Mouse (Mus musculus) heart, embryonic 11.5 days (tissue): ENCODE measurements around the gene Olfr1377. TPM values are rescaled to one million over a fixed set of nuclear protein-coding genes. Genes with fewer than 3 reads are reported as not detected.

ENCODE experiments used
- ATAC-seq: fragments of 200-750 bp; cut with Nextera tagmentation; replicated peaks from 2 replicates; pipeline ENCODE4 v1.8.0; 2017; ENCODE audit warnings: moderate library complexity; ENCODE audit not compliant: insufficient number of reproducible peaks, low FRiP score, low TSS enrichment
- H3K27ac ChIP-seq: fragments of 300-500 bp; sonication (generic); 2 replicates; pipeline ENCODE4 v1.5.1; 2014; ENCODE audit warnings: mild to moderate bottlenecking, low read depth, low read length
- H3K27me3 ChIP-seq: fragments of 300-500 bp; sonication (generic); 2 replicates; pipeline ENCODE4 v1.6.1; 2014; ENCODE audit warnings: mild to moderate bottlenecking, low read length, mixed read lengths; ENCODE audit not compliant: control insufficient read depth, insufficient read depth
- H3K36me3 ChIP-seq: fragments of 300-500 bp; sonication (generic); 2 replicates; pipeline ENCODE4 v1.6.1; 2014; ENCODE audit warnings: mild to moderate bottlenecking, low read length, moderate library complexity, mixed read lengths; ENCODE audit not compliant: control insufficient read depth, insufficient read depth
- H3K4me1 ChIP-seq: fragments of 300-500 bp; sonication (generic); 2 replicates; pipeline ENCODE4 v1.6.1; 2014; ENCODE audit warnings: low read length; ENCODE audit not compliant: control insufficient read depth, insufficient read depth
- H3K4me2 ChIP-seq: fragments of 300-500 bp; sonication (generic); 2 replicates; pipeline ENCODE4 v1.6.1; 2014; ENCODE audit warnings: mild to moderate bottlenecking, moderate library complexity
- H3K4me3 ChIP-seq: fragments of 300-500 bp; sonication (generic); 2 replicates; pipeline ENCODE4 v1.5.1; 2014; ENCODE audit warnings: low read depth, low read length
- H3K9ac ChIP-seq: fragments of 300-500 bp; sonication (generic); 2 replicates; pipeline ENCODE4 v1.6.1; 2014; ENCODE audit warnings: mild to moderate bottlenecking, low read depth, low read length, moderate library complexity
- H3K9me3 ChIP-seq: fragments of 300-500 bp; sonication (generic); replicated peaks from 2 replicates; pipeline ENCODE4 v1.6.1; 2016; ENCODE audit warnings: low read length; ENCODE audit not compliant: control insufficient read depth
- WGBS: fragments of 180-500 bp; shearing (Covaris S2); extraction: QIAGEN DNeasy Blood & Tissue Kit; methylation state at CpG from one replicate; pipeline ENCODE4 v1.1.7; 2014; ENCODE audit not compliant: insufficient replicate concordance; 5-methylcytosine and 5-hydroxymethylcytosine counted together
- polyA plus RNA-seq: library from polyadenylated mRNA; unstranded; fragments of >200 nt; fragmentation: Nextera tagmentation; extraction: Ambion mirVana; gene quantifications from 2 replicates; pipeline ENCODE4 v1.2.1, GENCODE M21; 2014

Gene Olfr1377
- polyA plus RNA-seq: not detected in 2 replicates

DNA sequence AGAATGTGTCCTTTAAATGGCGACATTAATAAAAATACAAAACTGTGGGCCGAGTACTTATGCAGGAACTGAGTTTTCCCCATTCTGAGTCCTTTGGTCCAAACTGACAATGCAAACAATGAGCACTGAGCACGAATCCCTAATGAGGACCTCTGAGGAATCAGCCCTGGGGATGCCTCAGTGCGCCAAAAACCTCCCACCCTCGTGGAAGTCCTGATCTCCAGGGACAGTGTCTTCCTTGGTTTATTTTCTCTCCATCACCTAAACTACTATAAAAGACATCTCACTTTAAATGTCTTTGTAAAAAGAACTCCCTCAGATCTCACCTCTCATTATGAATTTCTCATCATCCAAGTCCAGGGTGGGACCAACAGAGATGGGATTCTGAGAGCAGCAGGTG, at the start of gene Olfr1377:
TSS of gene Olfr1377 (plus strand) at position 301 of the 400 bp plus-strand sequence.
- WGBS: 64% methylated on average over 5 of the region's 5 CpGs
- peaks cover 12% of the 10 kb centered on the region; the same call in 1 of the 2 replicates for H3K27me3 ChIP-seq
- H3K4me1 ChIP-seq: no peaks in the 10 kb centered on the region
- H3K36me3 ChIP-seq: no peaks in the 10 kb centered on the region
- ATAC-seq: no peak
- no peak within 1 kb of the TSS for H3K4me3 ChIP-seq
- no peak within 1 kb of the TSS for H3K9ac ChIP-seq
- no peak within 1 kb of the TSS for H3K4me2 ChIP-seq
- H3K27ac ChIP-seq: no peak within 1 kb of the TSS
- no peaks in the 10 kb centered on the region for H3K9me3 ChIP-seq

- Histone ChIP-seq H3K9ac (no peak overlapping the region), H3K9me3 (no peaks in the 10 kb centered on the region), H3K27me3 (0 out of 2 replicates have a peak, but pooled peaks cover 2% of the 10 kb centered on the region), H3K27ac (no peak overlapping the region), H3K36me3 (no peaks in the 10 kb centered on the region), H3K4me2 (peak overlapping the region; percentile 94), H3K4me3 (no peak overlapping the region), H3K4me1 (no peaks in the 10 kb centered on the region)
- 70% methylated on average over 1 of the region's 1 CpGs for WGBS
- no peak for ATAC-seq
These were observed 49.7 kb upstream of the Olfr1377 start for GRCm38 (mm10) chr11:50932040-50932439.

DNA sequence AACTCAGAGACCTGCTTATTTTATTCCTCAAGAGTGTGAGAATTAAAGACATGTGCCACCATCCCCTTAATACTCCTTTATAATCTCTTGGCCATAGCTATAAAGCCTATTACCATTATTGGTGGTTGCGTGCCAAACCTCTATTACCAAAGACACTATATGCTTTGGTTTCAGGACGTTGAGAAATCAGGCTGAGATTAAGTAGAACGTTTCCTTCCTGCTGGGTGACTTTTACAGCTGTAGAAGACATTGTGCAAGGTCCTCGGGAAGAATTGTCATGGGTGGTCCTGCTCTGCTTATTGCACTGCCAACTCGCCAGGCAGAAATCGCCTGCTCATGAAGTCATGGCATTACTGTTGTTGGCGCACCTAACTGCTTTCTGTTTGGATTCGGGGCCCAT, 43.3 kb upstream of the Olfr1377 start:
- H3K27me3 ChIP-seq: 0 out of 2 replicates have a peak, but pooled peaks cover 7% of the 10 kb centered on the region
- H3K36me3 ChIP-seq: no peaks in the 10 kb centered on the region
- H3K9ac ChIP-seq: no peak overlapping the region
- H3K9me3 ChIP-seq: no peaks in the 10 kb centered on the region
- WGBS: 75% methylated on average over 8 of the region's 8 CpGs
- no peaks in the 10 kb centered on the region for H3K4me1 ChIP-seq
- H3K4me2 ChIP-seq: no peak overlapping the region
- ATAC-seq: no peak
- no peak overlapping the region for H3K27ac ChIP-seq
- H3K4me3 ChIP-seq: no peak overlapping the region

DNA sequence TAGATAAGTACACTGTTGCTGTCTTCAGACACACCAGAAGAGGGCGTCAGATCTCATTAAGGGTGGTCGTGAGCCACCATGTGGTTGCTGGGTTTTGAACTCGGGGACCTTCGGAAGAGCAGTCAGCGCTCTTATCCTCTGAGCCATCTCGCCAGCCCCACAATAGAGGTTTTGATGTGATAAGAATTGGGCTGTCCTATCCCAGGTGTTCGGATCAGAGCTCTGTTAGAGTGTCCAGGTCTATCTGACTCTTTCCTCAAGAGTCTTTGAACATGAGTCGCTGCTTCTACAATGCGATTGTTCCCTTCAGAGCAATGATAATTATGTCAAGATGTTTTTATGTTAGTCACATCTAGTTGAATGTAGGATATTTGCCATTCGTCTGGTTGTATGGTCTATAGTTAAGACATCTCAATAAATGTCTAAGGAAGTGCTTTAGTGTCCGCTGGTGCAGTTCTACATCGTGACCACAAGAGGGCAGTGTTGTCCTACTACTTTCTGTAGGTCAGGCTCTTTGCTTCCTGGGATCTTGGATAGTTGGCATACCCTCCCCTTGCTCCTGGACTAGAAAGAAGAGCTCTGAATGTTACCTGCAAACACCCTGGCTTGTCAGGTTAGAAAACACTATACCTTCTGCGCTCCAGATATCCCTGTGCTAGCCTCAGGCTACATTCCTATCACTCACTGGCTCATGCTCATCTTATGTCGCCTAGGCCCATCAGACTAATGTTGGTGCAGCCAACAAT, 42.0 kb upstream of the Olfr1377 start:
- no peak overlapping the region for H3K4me2 ChIP-seq
- H3K9ac ChIP-seq: no peak overlapping the region
- no peaks in the 10 kb centered on the region for H3K4me1 ChIP-seq
- no peak for ATAC-seq
- WGBS: 28% methylated on average over 14 of the region's 14 CpGs
- no peak overlapping the region for H3K27ac ChIP-seq
- H3K36me3 ChIP-seq: no peaks in the 10 kb centered on the region
- 0 out of 2 replicates have a peak, but pooled peaks cover 7% of the 10 kb centered on the region for H3K27me3 ChIP-seq
- no peaks in the 10 kb centered on the region for H3K9me3 ChIP-seq
- H3K4me3 ChIP-seq: no peak overlapping the region

- ATAC-seq: no peak
- H3K4me1 ChIP-seq: no peaks in the 10 kb centered on the region
- H3K27me3 ChIP-seq: 0 out of 2 replicates have a peak, but pooled peaks cover 7% of the 10 kb centered on the region
- H3K9ac ChIP-seq: no peak overlapping the region
- no peak overlapping the region for H3K27ac ChIP-seq
- no peak overlapping the region for H3K4me3 ChIP-seq
- no peaks in the 10 kb centered on the region for H3K36me3 ChIP-seq
- H3K4me2 ChIP-seq: no peak overlapping the region
- 63% methylated on average over 12 of the region's 12 CpGs for WGBS
- no peaks in the 10 kb centered on the region for H3K9me3 ChIP-seq
These were observed 39.4 kb upstream of the Olfr1377 start for GRCm38 (mm10) chr11:50942386-50942785.

GRCm38 (mm10) chr11:50943506-50943905, 38.3 kb upstream of the Olfr1377 start, which contains the start of gene 4933414I15Rik:
Gene 4933414I15Rik (minus strand): TSS chr11:50943765.
- Histone ChIP-seq H3K9me3 (no peaks in the 10 kb centered on the region), H3K27ac (no peak within 1 kb of the TSS), H3K4me1 (no peaks in the 10 kb centered on the region), H3K27me3 (0 out of 2 replicates have a peak, but pooled peaks cover 7% of the 10 kb centered on the region), H3K4me3 (no peak within 1 kb of the TSS), H3K36me3 (no peaks in the 10 kb centered on the region), H3K4me2 (no peak within 1 kb of the TSS), H3K9ac (no peak within 1 kb of the TSS)
- WGBS: 65% methylated on average over 14 of the region's 14 CpGs
- ATAC-seq: no peak

DNA sequence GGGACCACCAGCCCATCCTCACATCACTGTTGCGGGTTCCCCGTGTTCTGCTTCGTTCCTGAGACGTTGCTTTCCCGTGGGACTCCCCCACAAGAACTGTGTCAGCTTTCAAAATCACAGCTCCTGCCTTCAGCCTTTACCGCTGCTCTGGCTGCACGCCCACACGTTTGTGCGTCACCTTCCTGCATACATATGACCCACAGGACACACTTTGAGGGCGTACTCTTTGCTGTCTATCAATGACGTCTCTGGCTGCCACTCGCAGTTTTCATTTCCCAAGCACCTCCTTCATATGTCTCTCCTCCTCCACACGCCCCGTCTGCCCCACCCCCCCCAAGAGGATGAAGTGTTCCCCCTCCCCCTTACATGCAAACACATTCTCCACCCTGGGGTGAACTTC, 29.5 kb upstream of the Olfr1377 start:
- Histone ChIP-seq H3K4me2 (no peak overlapping the region), H3K9me3 (no peaks in the 10 kb centered on the region), H3K9ac (no peak overlapping the region), H3K4me3 (no peak overlapping the region), H3K36me3 (no peaks in the 10 kb centered on the region), H3K4me1 (no peaks in the 10 kb centered on the region), H3K27ac (no peak overlapping the region), H3K27me3 (peaks cover 2% of the 10 kb centered on the region)
- 60% methylated on average over 14 of the region's 14 CpGs for WGBS
- no peak for ATAC-seq

DNA sequence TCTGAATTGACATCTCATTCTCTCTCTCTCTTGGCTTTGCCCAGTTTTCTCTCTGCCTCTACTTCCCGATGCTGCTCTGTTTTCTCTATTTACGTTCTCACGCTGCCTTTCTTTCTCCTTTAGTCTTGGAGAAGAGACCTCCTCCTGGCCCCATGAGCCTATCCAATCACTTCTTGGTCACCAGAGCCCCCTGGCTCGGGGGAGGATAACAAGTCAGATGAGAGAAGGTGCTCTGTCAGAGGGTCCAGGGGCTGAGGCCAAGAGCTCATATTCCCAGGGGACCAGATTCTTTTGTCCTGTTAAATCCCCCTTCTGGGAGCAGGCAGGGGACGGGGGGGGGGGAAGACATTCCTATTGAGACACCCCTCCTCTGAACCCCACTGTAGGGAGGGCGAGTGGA, 28.1 kb upstream of the Olfr1377 start, which contains the start of gene Prop1:
TSS of gene Prop1 (minus strand) at position 101 of the 400 bp plus-strand sequence.
- no peak within 1 kb of the TSS for H3K27ac ChIP-seq
- H3K4me1 ChIP-seq: no peaks in the 10 kb centered on the region
- no peak within 1 kb of the TSS for H3K4me3 ChIP-seq
- no peaks in the 10 kb centered on the region for H3K36me3 ChIP-seq
- peaks cover 2% of the 10 kb centered on the region for H3K27me3 ChIP-seq
- ATAC-seq: no peak
- 69% methylated on average over 6 of the region's 6 CpGs for WGBS
- H3K9ac ChIP-seq: no peak within 1 kb of the TSS
- no peaks in the 10 kb centered on the region for H3K9me3 ChIP-seq
- no peak within 1 kb of the TSS for H3K4me2 ChIP-seq
